Mouse (Mus musculus) adrenal gland (tissue): ENCODE measurements around the gene Gas8.
"Not testable (repeated sequence)": the region's sequence is repeated elsewhere in the genome, so short reads cannot be mapped to it uniquely, and the experiment has no call there.

Source experiments
- intact Hi-C: fragments of 180-260 bp; cut with DNase I; formaldehyde crosslinking; loops from one replicate; pipeline ENCODE4 v1.15.1; 2025

The Gas8 gene

DNA sequence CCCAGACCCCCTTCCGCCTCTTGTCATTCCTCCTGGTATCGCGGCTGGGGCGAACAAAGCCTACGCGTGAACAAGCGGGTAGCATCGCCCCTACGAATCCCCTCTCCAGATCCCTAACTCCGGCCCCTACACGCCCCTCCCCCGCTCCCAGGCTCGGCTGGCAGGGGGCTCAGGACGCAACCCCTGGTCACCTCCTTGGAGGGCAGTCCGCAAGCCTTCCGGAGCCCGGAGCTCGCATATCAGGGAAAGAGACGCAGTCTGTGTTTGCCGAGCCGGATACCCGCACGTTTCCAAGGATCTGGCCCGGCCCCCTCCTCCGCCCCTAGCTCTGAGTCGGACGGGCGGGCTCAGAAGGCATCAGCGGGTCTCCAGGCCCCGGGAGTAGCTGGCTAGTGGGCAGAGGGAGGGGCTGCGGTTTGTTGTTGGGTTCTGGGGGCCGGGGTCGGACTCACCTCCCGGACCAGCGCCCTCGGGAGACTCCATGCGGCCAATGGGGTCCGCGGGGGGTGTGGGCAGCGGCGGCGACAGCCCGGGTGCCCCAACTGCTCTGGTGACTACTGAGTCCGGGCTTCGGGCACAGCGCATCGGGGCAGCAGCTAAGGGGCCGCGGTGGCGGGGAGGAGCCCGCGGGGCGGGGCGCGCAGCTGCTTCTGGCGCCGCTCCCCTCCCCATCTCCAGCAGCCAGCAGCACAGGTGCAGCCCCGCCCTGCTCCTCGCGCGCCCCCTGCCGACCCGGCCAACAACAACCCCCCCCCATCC, 3.7 kb upstream of the Gas8 start, which contains the start of gene Dbndd1:
TSS of gene Dbndd1 (minus strand) at position 683 of the 759 bp plus-strand sequence.
- intact Hi-C loops: no loop called here

DNA sequence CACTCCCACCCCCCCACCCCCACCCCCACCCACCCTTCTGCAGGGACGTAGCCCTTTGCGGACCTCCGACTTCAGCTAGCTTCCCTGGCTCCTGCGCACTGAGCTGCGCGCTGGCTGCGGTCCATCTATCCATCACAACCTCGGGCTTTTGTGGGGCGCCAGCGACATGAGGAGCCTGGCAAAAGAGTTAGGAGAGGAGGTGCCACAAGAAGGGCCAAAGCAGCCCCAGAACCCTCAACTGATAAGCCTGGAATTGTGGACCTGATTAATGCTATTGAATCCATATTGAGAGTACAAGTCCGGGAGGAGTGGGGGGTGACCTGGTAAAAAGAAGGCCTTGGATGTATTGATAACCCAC, 3.1 kb upstream of the Gas8 start:
- intact Hi-C loops: no loop called here

DNA sequence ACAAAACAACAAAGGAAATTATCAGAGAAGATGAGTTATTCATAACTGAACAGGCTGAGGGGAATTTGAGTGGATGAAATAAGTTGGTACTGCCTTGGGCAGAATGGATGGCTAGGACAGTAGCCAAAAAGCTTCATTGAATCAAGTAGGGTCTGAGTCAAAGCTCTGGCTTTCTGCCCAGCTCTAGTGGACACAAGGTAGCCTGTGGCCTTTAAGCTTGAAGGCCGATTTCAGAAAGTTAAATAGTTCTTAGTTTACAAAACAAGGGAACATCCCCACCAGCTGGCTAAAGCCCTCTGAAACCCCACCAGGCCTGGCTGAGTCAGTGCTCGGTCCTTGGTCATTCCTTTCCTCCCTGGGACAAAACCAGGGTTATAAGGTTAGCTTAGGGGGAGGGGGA, 2.0 kb upstream of the Gas8 start:
- intact Hi-C loops: no loop called here

DNA sequence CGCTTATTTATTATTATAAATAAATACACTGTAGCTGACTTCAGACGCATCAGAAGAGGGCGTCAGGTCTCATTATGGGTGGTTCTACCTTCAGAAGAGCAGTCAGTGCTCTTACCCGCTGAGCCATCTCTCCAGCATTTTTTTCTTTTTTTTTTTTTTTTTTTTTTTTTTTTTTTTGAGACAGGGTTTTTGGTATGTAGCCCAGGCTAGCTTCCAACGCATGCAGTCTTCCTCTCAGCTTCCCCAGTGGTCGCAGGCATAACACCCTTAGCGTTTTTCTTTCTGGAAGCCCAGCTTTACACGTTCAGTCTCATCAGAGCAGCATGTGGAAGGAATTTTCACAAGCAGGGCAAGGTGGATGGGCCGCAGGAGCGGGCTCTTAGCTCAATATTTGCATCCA, 462 bp upstream of the Gas8 start:
- intact Hi-C loops: no loop called here

DNA sequence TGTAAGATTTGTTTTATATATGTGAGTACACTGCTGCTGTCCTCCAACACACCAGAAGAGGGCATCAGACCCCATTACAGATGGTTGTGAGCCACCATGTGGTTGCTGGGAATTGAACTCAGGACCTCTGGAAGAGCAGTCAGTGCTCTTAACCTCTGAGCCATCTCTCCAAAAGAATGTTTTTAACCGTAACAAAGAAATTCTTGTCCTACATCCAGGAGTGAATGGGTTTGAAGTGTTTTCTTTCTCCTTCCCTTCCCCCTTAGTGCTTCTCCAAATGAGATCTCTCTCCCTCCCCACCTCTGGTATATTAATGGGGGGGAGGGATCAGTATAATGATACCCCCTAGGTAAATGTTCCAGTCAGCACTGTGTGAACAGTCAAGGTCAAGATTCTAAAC, 1.4 kb downstream of the Gas8 start:
- intact Hi-C loops: not testable (repeated sequence)

DNA sequence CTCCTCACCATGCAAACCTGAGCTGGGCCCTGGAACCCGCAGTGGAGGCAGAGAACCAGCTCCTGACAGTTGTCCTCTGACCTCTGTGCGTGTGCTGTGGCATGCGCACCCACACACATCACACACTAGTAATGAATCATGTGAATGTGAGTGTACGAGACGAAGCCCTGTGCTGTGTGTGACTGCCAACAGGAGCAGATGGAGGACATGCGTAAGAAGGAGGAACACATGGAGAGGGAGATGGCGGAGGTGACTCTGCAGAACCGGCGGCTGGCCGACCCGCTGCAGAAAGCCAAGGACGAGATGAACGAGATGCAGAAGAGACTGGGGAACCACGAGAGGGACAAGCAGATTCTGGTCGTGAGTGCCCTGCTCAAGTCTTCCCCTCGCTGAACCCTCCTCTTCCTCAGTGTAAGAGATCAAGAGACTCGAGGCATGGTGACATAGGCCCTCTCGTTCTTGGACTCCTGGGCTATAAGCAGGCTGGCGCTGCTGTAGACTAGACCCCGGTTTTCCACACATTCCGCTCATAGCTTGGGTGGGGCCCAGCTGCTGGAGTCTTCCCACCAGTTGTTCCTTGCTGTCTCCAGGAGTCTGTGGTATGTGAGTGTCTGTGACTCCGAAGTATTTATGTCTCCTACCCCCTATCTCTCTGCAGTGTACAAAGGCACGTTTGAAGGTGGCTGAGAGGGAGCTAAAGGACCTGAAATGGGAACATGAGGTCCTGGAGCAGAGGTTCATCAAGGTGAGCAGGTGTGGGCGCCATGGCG, 9.3 kb downstream of the Gas8 start:
- intact Hi-C loops: no loop called here

DNA sequence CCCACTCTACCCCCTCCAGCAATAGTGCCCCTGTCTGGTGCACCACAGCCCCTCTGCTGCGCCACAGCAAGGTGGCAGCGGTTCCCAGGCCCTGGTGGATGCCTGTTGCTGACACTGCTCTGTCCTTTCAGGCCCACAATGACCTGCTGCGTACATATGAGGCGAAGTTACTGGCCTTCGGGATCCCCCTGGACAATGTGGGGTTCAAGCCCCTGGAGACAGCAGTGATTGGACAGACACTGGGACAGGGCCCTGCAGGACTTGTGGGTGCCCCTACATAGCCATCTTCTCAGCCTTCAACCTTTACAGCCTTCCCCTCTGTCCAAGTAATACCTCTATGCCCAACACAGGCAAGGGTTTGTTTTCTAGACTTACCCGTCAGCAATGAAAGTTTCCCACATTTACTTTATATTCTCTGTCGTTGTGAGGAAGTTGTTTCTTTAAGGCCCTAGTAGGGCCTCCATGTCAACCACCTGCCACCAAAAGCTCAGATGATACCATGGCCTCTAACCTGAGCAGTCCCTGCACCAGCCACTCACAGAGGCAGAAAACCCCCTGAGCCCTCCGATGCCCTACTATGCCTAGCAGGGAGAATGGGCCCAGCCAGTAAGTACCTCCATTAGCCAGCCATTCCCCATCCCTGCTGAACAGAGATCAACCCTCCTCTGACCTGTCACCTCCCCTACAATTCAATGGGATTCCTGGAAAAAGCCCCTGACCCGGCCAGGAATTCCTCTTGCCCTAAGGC, 17.8 kb downstream of the Gas8 start:
- intact Hi-C loops: no loop called here

DNA sequence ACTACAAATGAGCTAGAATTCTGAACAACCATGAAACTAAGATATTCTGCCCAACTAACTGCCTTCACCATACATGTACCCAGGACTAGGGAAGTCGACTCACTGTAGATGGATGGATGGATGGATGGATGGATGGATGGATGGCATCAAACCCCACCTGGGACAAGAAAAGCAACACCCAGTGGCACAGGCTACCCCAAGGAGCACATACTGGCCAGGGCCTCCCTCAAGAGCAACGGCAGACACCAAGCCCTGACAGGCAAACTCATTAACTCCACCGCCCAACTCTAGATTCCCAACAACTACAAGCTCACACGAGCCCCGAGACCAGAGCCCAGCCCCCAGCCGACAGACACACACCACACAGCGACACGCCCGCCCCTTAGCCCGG, 18.4 kb downstream of the Gas8 start:
- intact Hi-C loops: no loop called here

DNA sequence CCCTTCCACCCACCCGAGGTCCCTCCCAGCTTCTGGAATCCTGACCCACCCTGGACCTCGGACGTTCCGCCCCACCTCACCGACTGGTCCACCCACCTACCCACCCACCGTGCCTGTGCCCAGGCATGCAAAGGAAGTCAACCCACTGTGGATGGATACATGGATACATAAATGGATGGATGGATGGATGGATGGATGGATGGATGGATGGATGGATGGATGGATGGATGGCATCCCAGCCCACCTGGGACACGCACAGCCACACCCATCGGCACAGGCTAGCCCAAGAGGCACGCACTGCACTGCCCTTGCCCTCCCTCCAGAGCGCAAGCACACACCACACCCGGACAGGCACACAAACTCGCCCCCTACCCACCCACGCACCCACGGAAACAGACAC, 19.0 kb downstream of the Gas8 start:
- intact Hi-C loops: not testable (repeated sequence)

DNA sequence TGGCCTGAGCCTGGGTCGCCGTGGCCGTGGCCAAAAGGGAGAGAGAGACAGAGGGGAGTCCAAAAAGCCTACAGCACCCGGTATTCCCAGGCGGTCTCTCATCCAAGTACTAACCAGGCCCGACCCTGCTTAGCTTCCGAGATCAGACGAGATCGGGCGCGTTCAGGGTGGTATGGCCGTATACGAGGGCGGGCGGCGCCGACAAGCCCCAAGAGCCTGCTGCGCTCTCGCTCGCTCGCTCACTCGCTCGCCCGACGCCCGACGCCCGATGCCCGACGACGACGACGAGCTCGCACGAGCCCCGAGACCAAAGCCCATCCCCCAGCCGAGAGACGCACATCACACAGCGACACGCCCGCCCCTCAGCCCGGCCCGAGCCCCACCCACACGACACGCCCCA, 45.6 kb downstream of the Gas8 start:
- intact Hi-C loops: not testable (repeated sequence)

DNA sequence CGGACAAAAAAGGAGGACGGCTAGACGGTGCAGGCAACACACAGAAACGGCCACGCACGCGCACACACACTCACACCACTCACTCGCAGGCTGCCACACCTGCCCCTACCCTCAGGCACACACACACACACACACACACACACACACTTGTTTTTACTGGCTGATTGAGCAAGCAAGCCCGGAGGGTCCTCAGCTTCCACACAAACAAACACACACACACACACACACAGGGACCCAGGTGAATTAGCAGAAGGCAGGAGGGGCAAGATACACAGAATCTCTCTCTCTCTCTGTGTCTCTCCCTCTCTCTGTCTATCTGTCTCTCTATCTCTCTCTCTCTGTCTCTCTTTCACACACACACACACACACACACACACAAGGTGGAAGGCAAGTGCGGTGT, 56.8 kb downstream of the Gas8 start:
- intact Hi-C loops: not testable (repeated sequence)
